In genomic region chr13:99233956-99234355, GRCm38 (mm10) we compare ENCODE assay signal across 13 mouse cellular contexts.
"Had no signal": no experiment of that assay in that cellular context is flagged by ENCODE, and none has a peak within 500 bp of the region (broad histone marks: within the 10 kb centered on the region; RNA-seq: fewer than 3 reads in every experiment).

No protein-coding gene starts in this region.

- H3K27ac ChIP-seq: kidney, postnatal 0 days; limb, embryonic 15.5 days; liver, embryonic 12.5 days; midbrain, embryonic 12.5 days; neural tube, embryonic 15.5 days had no signal

- H3K27me3 ChIP-seq: limb, embryonic 15.5 days; liver, embryonic 12.5 days; midbrain, embryonic 12.5 days; neural tube, embryonic 15.5 days had no signal

- DNase-seq: kidney, adult 9 months; kidney, postnatal 36 days; lung, embryonic 14.5 days; lung, postnatal 10 days; lung, postnatal 4 days; right cerebral cortex, adult 18-20 months; thymus, postnatal 36 days had no signal

- H3K4me2 ChIP-seq: limb, embryonic 15.5 days; liver, embryonic 12.5 days; lung, embryonic 14.5 days; midbrain, embryonic 12.5 days; neural tube, embryonic 15.5 days had no signal

- H3K9me3 ChIP-seq: limb, embryonic 15.5 days; liver, embryonic 12.5 days; midbrain, embryonic 12.5 days; neural tube, embryonic 15.5 days had no signal

- ATAC-seq: liver, embryonic 12.5 days had no signal

- H3K4me3 ChIP-seq: limb, embryonic 15.5 days; liver, embryonic 12.5 days; midbrain, embryonic 12.5 days; myocyte; neural tube, embryonic 15.5 days had no signal

- H3K9ac ChIP-seq: limb, embryonic 15.5 days; liver, embryonic 12.5 days; lung, embryonic 14.5 days; midbrain, embryonic 12.5 days; neural tube, embryonic 15.5 days had no signal

- H3K36me3 ChIP-seq: limb, embryonic 15.5 days; liver, embryonic 12.5 days; midbrain, embryonic 12.5 days; neural tube, embryonic 15.5 days had no signal
